Mouse (Mus musculus) cerebellum, adult (tissue): ENCODE measurements around the gene Zfp385c.
A peak's percentile ranks its signal among the peaks of the same experiment; 100 is the strongest.

Source experiments
- ATAC-seq: cut with Nextera tagmentation; 2 replicates; pipeline ENCODE4 v1.9.2; 2017; ENCODE audit warnings: mild to moderate bottlenecking, moderate library complexity, mixed read lengths; ENCODE audit not compliant: insufficient number of reproducible peaks, low FRiP score, low TSS enrichment

Gene Zfp385c

GRCm38 (mm10) chr11:100718866-100719265 is 26.6 kb upstream of the Zfp385c start:
- no peak for ATAC-seq

GRCm38 (mm10) chr11:100718462-100718861 is 26.2 kb upstream of the Zfp385c start:
- ATAC-seq = no peak

DNA sequence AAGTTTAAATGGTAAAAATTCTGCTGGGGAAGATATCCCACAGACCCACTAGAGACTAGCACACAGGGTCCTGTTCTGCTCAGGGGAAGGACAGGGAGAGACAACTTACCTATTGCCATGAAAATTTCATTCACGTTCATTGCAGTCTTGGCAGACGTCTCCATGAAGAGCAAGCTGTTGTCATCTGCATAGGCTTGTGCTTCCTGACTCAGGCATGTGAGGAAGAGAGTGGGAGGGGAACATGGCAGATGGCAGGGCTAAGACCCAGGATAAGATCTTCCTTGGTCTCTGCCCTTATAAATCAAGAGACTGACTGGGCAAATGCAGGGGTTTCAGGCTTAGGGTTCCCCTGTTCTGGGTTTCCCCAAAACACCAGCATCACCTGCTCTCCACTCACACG is 24.4 kb upstream of the Zfp385c start:
- no peak for ATAC-seq

DNA sequence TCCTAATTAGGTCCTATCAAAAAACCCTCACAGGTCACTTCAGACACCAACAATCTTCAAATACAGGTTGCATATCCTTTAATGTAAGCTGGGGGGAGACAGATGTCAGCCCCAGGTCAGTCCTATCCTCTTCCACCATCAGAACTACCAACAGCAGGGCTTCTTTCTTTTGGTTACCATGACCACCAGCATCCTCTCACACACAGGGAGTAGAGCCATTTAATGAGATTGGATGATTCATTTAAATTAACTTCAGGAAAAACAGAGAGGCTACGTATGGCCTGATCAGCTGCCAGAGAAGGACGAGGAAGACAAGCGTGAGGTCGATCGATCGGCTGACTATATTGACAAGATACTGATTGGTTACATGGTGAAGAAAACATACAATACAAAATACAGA is 22.7 kb upstream of the Zfp385c start:
- no peak for ATAC-seq

- ATAC-seq = no peak
Observed at GRCm38 (mm10) chr11:100714534-100714915, 22.3 kb upstream of the Zfp385c start.

DNA sequence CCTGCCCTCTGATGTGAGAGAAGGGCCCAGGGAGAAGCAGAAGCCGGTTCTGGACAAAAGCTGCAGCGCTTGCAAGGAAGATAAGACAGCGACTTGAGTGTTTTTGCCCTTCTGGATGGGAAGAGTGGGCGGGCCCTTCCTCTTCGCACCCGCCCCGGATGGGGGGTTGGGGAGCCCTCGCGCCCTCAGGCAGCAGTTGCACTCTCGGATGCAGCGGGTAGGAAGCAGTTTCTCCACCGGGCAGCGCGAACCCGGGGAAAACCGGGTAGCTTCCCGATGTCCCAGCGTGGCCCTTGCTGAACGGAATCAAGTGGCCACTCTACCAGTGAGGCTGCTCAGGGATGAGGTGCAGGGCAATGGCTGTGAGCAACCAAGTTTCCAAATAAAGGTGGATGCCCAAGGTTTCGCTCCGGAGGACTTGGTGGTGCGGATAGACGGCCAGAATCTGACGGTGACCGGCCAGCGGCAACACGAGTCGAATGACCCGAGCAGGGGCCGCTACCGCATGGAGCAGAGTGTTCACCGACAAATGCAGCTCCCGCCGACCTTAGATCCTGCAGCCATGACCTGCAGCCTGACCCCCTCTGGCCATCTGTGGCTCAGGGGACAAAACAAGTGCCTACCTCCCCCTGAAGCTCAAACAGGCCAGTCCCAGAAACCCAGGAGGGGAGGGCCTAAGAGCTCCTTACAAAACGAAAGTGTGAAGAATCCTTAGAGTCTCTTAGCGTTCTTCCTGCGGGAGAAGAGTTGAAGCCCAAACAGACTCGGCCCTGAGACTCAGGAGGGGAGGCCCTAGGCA is 21.7 kb upstream of the Zfp385c start, which contains the start of gene Hspb9:
TSS of gene Hspb9 (plus strand) at position 116 of the 799 bp plus-strand sequence.
- ATAC-seq = no peak

DNA sequence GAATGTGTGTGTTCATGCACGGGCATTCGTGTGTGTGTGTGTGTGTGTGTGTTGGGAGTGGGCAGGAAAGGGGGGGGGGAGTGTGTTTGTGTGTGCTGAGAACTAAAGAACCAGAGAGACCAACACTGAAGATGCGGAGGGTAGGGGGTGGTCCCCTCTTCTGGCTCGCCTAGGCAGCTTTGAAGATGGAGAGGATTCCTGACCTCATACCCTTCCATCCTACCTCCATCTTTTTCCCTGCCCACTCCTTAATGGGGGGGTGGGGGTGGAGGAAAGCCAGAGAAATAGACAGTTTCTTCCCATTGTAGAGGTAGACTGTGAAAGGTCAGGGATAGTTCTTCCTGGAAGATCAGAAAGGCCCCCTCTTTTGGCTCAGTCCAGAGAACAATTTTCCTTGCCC is 20.9 kb upstream of the Zfp385c start:
- ATAC-seq = no peak

GRCm38 (mm10) chr11:100711783-100712615 is 19.7 kb upstream of the Zfp385c start, which contains the start of gene Kat2a:
Kat2a (minus strand) TSS chr11:100712465.
- ATAC-seq = peak; percentile 83; the same call in 1 of the 2 replicates

DNA sequence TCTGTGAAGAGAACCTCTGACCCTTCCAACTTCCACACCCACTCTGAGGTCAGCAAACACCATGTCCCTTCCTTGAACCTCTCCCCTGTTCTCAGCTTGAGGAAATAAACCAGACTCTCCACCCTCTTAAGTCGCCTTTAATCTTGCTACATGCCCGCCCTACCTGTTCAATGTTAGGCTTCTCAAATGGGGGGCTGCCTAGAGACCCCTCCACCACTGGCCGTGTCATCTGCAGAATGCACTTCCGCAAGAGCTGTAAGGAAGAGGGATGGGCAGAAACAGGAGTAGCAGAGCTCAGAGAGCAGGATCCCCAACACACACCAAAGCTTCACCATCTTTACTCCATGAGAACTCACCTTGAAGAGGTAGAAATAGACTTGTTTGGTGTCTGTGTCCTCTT is 18.7 kb upstream of the Zfp385c start:
- no peak for ATAC-seq

DNA sequence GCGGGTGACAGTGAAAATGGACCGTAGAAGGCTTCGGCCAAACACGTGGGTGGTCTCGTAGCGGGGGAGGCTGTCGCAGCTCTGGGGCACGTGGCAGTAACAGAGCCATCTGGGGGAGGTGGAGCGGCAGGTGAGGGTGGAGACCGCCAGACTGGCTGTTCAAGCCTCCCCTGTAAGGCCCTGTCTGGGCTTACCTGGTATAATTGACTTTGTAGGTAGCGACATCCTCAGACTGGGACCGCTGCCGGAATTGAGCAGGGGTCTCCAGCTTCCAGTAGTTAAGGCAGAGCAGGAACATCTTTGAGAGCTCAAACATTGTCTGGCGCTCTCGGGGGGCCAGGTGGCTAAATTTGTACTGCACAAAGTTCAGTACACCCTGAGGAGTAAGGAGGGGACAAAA is 18.3 kb upstream of the Zfp385c start:
- no peak for ATAC-seq

GRCm38 (mm10) chr11:100709201-100709810 is 17.1 kb upstream of the Zfp385c start:
- ATAC-seq = no peak

DNA sequence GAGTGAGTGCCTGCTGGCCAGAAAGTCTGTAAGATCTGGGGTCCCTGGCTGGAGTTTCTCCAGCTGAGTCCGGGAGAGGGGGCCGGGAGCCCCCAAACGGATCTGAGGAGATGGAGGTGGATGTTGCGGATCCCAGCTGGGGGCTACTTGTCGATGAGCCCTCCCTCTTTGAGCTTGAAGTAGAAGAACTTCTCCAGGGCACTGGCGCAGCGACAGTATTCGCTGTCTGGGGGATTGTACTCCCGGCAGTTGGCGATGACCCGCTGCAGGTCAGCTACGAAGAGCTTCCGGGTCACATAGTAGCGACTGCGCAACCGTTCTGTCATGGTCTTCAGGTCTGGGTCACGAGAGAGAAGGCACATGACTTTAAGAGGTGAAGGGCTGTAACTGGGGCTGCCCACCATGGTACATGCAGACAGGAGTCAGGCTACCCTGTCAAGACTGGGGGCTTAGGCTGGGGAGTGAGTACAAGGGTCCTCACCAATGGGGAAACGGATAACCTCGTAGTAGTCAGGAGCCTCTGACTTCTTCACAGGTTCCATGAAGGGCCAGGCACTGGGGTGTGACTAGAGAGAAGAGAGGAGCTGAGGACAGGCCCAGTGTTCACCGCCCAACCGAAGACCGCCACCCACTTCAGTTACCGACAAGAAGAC is 13.0 kb upstream of the Zfp385c start:
- ATAC-seq = no peak

- no peak for ATAC-seq
Observed at GRCm38 (mm10) chr11:100703851-100704531, 11.7 kb upstream of the Zfp385c start, which contains the start of gene Dhx58. Dhx58 (minus strand) TSS chr11:100704271.

DNA sequence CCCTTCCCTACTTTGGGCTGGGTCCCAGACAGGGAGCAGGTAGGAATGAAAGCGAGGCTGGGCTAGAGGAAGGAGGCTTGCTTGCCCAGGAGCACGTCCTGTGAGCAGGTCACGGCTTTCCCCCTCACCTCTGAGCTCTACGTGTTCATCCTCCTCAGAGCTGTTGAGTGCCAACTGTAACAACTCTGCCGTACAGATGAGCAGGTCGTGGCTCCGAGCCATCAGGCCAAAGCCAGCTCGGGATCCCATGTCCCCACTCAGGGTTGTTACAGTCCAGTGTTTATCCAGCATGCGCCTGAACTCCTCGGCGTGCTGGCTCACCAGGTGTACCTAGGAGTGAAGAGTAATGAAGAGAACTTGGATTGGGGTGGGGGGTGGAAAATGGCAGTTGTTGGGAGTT is 11.1 kb upstream of the Zfp385c start:
- no peak for ATAC-seq

GRCm38 (mm10) chr11:100702906-100703305 is 10.7 kb upstream of the Zfp385c start:
- ATAC-seq = no peak

DNA sequence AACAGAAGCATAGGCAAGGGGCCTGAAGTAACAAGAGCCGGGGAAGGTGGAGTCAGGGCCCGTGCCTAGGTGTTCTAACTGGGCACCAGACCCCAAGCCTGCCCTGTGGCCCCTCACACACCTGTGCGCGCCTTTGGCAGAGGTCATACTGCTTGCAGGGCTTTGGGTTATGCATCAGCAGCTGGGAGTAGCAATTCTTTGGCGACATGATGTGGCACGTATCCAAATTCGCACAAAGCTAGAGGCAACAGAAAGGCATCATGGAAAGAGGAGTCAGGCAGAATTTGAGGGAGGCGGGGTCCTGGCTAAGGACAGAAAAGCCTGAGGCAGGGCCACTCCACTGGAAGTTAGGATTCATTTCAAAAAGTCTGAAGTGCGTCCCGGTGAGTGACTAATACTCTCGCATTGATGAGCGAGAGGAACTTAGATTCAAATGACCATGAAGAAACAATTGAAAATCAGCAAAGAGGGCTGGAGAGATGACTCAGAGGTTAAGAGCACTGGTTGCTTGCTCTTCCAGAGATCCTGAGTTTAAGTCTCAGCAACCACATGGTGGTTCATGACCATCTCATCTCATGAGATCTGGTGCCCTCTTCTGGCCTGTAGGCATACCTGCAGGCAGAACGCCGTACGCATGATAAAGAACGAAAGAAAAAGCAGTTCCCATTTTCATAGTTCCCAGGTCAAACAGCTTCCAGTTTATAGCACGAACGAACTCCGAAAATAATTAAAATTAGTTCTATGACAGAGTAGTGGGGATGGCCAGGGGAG is 10.0 kb upstream of the Zfp385c start:
- no peak for ATAC-seq

- no peak for ATAC-seq
Observed at GRCm38 (mm10) chr11:100701301-100701700, 9.0 kb upstream of the Zfp385c start.

- ATAC-seq = no peak
Observed at GRCm38 (mm10) chr11:100700710-100701109, 8.5 kb upstream of the Zfp385c start.

DNA sequence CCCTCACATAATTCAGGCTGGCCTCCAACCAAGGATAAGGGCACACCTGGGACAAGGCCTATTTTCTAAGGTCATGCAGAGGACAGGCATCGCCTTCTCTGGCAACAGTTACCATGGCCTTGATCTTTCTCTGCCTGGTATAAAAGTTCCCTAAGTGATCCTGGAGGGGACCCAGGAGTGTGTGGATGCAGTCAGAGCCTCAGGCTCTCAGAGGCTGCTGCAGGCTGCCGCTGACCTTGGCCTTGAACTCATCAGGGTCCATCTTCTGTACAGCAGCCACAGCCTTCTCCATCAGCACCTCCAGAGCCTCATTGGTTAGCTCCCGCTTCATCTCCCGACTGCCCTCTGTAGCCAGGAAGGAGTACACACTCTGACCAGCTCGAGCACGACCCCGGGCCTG is 5.7 kb upstream of the Zfp385c start:
- no peak for ATAC-seq
